Mouse (Mus musculus): ENCODE measurements around the gene Smyd1.
"Not testable (repeated sequence)": the region's sequence is repeated elsewhere in the genome, so short reads cannot be mapped to it uniquely, and the experiment has no call there.

The Smyd1 gene

GRCm38 (mm10) chr6:71321826-71322283 is at the start of gene Smyd1:
Gene Smyd1, minus strand, starts transcription at chr6:71322233.
- no peak for DNase-seq (ENCODE audit: low spot score in 2 of 2)

- DNase-seq (ENCODE audit: low spot score in 2 of 2): no peak
Measured at GRCm38 (mm10) chr6:71371085-71371605, 49.1 kb upstream of the Smyd1 start.

DNA sequence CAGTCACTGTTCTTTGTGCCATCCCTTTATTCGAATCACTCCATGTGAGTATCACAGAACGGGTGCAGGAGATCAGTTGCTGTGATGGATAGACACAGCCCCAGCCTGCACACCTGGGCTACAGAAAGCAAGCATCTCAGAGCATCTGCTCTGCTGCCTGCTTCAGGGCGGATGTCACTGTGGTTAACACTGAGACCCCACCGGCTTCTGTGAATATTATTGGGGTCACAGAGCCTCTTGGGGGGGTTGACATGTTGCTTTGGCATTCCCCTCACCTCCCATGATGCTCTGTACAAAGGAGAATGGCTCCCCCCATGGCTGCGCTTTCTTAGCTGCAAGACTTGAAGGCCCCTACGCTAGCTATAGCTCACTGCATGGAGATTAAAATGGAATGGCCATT is 47.4 kb upstream of the Smyd1 start:
- DNase-seq (ENCODE audit: low spot score in 2 of 2): no peak

DNA sequence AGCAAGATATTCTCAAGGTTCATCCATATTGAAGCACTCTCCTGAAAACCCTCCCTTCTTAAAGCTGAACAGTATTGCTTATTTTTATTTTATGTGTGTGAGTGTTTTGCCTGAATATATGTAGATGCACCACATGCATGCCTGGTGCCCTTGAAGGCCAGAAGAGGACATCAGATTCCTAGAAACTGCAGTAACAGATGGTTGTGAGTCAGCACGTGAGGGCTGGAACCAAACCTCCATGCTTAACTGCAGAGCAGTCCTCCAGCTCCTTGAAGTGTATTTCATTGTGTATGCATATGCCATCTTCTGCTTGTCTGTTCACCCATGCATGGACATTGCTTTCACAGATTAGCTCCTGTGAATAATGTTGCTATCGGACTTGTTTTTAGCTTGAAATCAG is 42.0 kb upstream of the Smyd1 start:
- DNase-seq (ENCODE audit: low spot score in 2 of 2): no peak

GRCm38 (mm10) chr6:71361156-71361670 is 39.2 kb upstream of the Smyd1 start:
- no peak for DNase-seq (ENCODE audit: low spot score in 2 of 2)

DNA sequence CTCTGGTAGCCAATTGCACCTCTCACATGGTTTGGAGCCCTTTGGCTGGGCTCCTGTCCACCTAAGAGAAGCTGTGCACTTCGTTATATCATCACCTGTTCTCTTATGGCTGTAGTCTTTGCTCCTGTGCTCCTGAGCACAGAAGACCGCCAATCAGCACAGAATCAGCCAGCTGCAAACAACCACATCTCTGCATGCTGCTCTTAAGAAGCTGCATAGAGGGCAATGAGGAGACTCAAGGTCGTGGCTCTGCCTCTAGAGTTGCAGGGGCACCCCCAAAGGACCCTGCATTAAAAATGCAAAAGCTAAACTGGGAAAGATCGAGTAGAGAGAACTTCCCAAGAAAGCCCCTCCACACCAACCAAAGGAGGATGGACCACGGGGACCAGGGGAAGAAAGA is 38.7 kb upstream of the Smyd1 start:
- no peak for DNase-seq (ENCODE audit: low spot score in 2 of 2)

DNA sequence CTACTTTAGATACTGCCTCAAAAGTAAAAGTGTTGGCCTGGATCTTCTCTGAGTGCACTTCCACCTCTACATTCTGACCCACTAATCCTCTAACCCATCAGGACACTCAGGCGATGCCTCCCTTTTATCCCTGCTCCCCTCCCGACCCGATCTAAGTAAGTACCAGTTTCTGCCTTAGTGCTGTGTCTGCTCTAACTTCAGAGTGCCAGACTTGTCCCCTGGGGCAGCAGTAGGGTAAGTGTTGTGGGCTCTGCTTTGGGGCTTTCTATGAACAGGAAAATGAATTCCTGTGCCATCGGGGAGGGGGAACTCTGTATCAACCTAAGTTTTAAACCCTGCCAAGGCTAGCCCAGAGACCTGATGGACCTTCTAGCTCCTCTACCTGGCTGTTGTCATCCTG is 38.2 kb upstream of the Smyd1 start:
- no peak for DNase-seq (ENCODE audit: low spot score in 2 of 2)

GRCm38 (mm10) chr6:71357493-71357892 is 35.5 kb upstream of the Smyd1 start:
- DNase-seq (ENCODE audit: low spot score in 2 of 2): no peak

DNA sequence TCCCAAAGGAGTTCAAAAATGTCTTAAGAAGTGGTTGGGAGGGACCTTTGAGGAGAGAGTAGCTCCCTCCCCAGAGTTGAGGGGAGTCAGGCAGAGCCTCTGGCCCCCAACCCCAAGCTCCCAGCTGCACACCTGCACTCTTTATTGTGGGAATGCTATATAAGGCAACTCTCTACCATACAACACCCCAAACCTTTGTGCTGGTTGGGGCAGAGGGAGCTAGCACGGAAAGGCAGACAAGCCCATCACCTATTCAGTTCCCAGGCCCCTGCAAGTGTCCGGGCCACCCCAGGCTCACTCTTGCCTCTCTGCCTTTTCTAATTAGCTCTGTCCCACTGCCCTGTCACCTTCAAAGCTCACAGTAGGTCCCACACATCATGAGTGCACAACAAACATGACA is 31.7 kb upstream of the Smyd1 start:
- no peak for DNase-seq (ENCODE audit: low spot score in 2 of 2)

GRCm38 (mm10) chr6:71352866-71353427 is 30.9 kb upstream of the Smyd1 start:
- no peak for DNase-seq (ENCODE audit: low spot score in 2 of 2)

GRCm38 (mm10) chr6:71352201-71352600 is 30.2 kb upstream of the Smyd1 start:
- no peak for DNase-seq (ENCODE audit: low spot score in 2 of 2)

DNA sequence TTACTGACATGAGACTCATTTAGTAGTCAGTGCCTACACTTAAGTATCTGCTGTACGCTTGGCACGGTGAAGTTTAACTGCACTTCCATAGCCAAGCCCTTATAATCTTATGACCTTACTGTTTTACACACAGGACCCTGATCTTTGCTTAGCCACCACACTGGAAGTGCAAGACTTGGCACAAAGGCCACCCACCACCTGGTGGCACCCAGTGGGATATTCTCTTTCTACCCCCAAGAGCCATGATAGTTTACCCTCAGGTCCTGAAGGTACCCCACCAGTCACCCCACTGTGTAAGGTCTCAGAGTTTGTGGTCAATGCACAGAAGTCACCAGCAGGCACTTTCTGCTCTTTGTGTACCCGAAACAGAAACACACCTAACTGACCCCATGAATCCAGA is 29.2 kb upstream of the Smyd1 start:
- no peak for DNase-seq (ENCODE audit: low spot score in 2 of 2)

DNA sequence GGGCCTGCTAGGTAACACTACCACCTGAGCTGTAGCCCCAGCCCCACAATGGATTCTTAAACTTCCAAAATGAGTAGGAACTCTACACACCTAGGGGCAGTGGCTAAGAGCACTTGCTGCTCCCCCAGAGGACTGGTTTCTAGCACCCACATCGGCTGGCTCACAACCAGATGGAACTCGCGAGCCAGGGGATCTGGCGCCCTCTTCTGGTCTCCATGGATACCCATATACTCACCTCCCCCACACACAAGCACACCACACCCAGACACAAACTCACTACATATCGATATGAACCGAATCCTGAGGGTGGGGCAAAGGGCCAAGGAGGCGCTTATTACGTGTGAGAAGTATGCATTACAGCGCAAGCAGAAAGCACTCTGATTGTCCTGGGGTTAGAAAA is 26.0 kb upstream of the Smyd1 start:
- DNase-seq (ENCODE audit: low spot score in 2 of 2): no peak

DNA sequence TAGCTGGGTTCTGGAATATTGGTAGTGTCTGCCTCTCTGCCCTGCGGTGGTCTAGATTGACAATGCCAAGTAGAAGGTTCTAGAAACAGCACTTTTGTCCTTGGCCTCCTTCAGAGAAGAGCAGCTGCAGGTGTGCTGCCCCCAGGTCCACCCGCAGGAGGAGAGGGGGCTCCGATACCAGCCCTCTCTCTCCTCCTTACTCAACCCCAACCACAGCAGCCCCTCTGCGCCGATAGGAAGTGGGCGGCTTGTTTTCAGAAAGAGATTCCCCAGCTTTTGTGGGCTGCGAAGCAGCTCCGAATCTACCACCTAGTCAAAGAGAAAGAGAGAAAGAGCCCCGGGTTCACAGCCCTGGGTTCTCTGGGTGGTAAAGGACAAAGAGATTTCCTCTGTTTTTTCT is 19.1 kb upstream of the Smyd1 start:
- DNase-seq (ENCODE audit: low spot score in 2 of 2): no peak

GRCm38 (mm10) chr6:71339351-71339750 is 17.3 kb upstream of the Smyd1 start:
- DNase-seq (ENCODE audit: low spot score in 2 of 2): no peak

- DNase-seq (ENCODE audit: low spot score in 2 of 2): no peak
Measured at GRCm38 (mm10) chr6:71338941-71339340, 16.9 kb upstream of the Smyd1 start.

DNA sequence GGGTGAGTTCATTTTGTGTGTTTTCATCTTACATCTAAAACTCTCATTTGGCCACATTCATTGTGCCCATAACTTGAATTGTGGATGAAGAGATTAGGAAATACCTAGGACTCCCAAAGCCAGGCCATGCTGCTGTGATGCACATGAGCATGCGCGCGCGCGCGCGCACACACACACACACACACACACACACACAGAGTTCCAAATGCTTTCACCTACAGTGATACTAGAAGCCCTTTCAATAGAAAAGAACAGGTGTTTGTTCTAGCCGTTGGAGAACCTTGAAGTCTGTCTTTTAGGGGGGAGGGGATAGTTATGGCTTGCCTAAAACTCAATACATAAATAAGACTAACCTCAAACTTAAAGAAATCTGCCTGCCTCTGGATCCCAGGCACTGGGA is 15.6 kb upstream of the Smyd1 start:
- no peak for DNase-seq (ENCODE audit: low spot score in 2 of 2)

DNA sequence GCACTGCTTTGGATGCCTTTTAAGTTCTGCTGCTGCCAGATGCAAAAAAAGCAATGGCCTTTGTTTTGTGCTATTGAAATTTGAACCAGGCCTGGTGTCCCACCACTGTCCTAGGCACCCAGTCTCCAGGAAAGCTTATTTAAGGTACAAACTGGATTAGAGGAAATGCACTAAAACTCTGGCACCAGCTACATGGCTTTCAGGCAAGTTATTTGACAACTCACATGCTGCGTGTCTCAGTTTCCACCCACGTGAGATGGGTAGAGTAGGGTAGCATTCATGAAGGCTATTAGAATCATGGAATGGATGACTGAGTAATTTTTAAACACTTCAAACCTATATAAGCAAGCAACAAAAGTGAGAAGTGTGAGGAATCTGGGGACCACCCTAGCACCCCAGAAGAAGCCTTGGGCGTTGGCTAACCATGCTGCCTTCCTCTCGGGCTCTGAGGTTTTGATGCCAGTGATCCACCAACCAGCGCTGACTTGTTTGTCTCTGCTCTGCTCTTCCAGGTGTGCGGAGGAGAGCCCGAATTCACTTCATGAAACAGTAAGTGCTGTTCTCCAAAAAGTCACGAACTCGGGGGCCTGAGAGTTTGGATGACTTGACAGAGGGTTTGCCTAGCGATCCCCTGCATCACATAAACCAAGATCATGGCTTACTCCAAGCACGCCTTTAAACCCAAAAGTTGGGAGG is 11.7 kb upstream of the Smyd1 start:
- no peak for DNase-seq (ENCODE audit: low spot score in 2 of 2)

DNA sequence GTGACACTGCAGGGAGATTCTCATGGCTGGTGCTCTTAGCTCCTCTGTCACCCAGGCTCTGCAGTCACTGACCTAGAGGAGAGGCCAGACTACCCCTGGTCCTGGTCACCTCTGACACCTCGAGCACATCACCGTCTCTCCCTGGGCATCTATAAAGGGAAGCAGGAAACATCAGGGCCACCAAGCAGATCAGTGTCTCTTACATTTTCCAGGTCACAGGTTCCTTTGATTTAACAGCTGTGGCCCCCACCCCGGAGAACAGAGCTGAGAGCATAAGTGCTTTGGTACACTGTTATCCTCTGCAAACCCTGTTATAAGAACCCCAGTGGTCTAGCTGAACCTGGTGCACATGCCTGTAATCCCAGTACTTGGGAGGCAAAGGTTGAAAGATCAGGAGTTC is 11.0 kb upstream of the Smyd1 start:
- DNase-seq (ENCODE audit: low spot score in 2 of 2): no peak

DNA sequence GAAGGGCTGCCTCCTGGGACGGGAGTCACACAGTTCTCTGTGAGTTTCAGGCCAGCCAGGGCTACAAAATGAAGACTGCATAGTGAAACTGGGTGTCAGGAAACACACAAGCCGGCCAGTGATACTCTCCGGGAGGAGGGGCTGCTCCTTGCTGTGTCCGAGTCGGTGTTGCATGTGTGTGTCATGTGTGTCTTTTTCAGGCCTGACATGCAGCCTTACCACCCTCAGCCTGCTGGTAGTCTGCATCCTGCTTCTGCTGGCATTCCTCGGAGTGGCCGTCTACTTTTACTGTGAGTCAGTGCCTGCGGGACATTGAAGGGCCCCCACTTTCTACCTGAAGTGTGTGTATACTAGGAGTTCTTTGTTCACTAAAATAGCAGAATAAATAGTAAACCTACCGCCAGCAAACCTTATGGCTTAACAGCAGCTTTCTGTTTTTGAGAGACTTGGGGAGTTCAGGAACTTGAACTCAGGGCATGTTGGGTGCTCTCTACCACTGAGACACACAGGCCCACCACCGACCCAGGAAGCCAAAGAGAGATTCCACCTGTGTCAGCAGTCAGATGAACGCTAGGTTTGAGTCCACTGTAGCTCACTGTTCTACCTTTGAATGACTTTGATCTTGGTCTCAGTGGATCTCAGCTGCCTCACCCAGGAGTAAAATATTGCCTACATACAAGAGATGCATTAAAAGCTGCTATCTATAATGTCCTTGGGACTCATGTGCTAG is 10.4 kb upstream of the Smyd1 start:
- DNase-seq (ENCODE audit: low spot score in 2 of 2): no peak

DNA sequence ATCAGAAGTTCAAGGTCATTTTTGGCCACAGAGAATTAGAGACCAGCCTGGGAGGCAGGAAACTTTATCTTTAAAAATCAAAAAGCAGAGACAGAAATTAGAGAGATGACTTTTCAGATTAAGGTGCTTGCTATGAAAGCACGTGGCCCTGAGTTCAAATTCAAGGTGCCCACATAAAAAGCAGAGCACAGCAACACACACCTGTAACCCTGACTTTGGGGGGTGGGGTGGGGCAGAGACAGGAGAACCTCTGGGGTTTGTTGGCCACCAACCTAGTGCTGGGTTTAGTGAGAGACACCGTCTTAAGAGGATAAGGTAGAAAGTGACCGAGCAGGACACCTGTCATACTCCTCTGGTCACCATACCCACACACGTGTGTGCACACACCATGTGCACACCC is 9.5 kb upstream of the Smyd1 start:
- not testable (repeated sequence) for DNase-seq (ENCODE audit: low spot score in 2 of 2)

GRCm38 (mm10) chr6:71330486-71330885 is 8.5 kb upstream of the Smyd1 start:
- no peak for DNase-seq (ENCODE audit: low spot score in 2 of 2)

DNA sequence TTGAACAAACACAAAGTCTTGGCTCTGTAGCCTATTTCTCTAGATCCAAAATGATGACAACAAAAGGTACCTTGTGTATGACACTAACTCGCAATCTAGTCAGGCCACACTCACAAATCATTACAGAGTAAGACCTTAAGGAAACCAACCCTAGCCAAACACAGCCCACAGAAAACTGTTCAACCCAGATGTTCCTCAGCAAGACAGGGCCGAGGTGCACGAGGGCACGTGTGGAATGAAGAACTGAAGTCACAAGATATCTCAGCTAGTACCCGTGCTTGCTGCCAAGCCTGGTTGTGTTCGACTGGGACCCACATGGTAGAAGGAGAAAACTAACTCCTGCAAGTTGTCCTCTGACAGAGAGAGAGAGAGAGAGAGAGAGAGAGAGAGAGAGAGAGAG is 7.8 kb upstream of the Smyd1 start:
- no peak for DNase-seq (ENCODE audit: low spot score in 2 of 2)

Measured in natural killer cell, adult 2 months (primary cell).